Mouse (Mus musculus): Measurements from ENCODE around the gene Ndufaf2. TPM values are rescaled to one million over a fixed set of nuclear protein-coding genes. Genes with fewer than 3 reads are reported as not detected.

The Ndufaf2 gene
- polyA plus RNA-seq, 1 experiment: 49.3 TPM

GRCm38 (mm10) chr13:108046891-108047290 is 111.5 kb downstream of the Ndufaf2 start:
- TF ChIP-seq CTCF (IDR thresholded peaks at IDR 0.05; ENCODE audit: control insufficient read depth, insufficient read depth, insufficient replicate concordance, low read depth, low read length) (no peak), POLR2A (IDR thresholded peaks at IDR 0.05; ENCODE audit: control insufficient read depth, low read depth, low read length) (no peak)
- Histone ChIP-seq H3K27ac (ENCODE audit: control insufficient read depth, insufficient read depth, low read depth, low read length) (no peak overlapping the region), H3K4me1 (ENCODE audit: control insufficient read depth, insufficient read depth, low read length) (no peaks in the 10 kb centered on the region; the same call in 1 of the 2 replicates), H3K4me3 (ENCODE audit: control insufficient read depth, low read depth, low read length) (no peak overlapping the region), H3K27me3 (ENCODE audit: control insufficient read depth, insufficient read depth, low read length) (no peaks in the 10 kb centered on the region), H3K36me3 (ENCODE audit: control insufficient read depth, insufficient read depth, low read length) (no peaks in the 10 kb centered on the region)

DNA sequence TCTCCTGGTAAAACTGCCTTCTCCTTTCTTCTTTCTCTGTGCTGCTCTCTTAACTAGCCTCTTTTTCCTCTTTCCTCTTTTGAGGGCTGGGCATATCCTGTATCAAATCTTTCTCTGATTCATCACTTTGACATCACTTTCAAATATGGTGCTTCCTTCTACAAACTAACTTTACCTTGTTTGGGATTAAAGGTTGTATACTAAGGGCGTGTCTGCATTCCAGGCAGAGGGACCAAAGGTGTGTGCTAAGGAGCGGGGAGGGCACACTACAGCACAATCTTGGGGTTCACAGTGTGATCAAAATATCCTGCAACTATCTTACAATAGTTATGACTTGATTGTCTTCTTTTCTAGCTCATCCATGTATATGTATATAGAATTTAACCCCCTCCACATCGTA is 112.4 kb downstream of the Ndufaf2 start:
- H3K36me3 ChIP-seq (ENCODE audit: control insufficient read depth, insufficient read depth, low read length): no peaks in the 10 kb centered on the region
- no peak overlapping the region for H3K27ac ChIP-seq (ENCODE audit: control insufficient read depth, insufficient read depth, low read depth, low read length)
- H3K4me1 ChIP-seq (ENCODE audit: control insufficient read depth, insufficient read depth, low read length): no peaks in the 10 kb centered on the region; the same call in 1 of the 2 replicates
- no peak for TF ChIP-seq POLR2A (IDR thresholded peaks at IDR 0.05; ENCODE audit: control insufficient read depth, low read depth, low read length)
- no peak for TF ChIP-seq CTCF (IDR thresholded peaks at IDR 0.05; ENCODE audit: control insufficient read depth, insufficient read depth, insufficient replicate concordance, low read depth, low read length)
- H3K27me3 ChIP-seq (ENCODE audit: control insufficient read depth, insufficient read depth, low read length): no peaks in the 10 kb centered on the region
- no peak overlapping the region for H3K4me3 ChIP-seq (ENCODE audit: control insufficient read depth, low read depth, low read length)

DNA sequence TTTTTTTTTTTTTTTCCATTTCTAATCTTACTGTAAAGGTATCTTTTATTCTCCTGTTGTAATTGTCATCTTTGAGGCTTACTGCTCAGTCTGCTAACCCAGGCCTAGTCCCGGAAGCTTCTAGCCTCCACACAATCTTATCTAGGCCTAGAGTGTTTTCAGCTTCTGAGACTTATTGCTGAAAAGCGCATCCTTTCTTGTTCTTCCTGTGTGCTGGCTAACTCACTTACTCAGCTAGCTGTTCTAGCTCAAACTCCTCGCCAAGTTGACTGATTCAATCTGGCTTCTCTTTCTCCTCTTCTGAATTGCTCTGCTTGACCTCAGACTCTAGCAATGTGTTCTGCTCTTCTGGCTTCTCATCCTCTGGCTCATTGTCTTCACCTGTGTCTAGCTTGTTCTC is 112.8 kb downstream of the Ndufaf2 start:
- Histone ChIP-seq H3K36me3 (ENCODE audit: control insufficient read depth, insufficient read depth, low read length) (no peaks in the 10 kb centered on the region), H3K27ac (ENCODE audit: control insufficient read depth, insufficient read depth, low read depth, low read length) (no peak overlapping the region), H3K4me3 (ENCODE audit: control insufficient read depth, low read depth, low read length) (no peak overlapping the region), H3K4me1 (ENCODE audit: control insufficient read depth, insufficient read depth, low read length) (no peaks in the 10 kb centered on the region; the same call in 1 of the 2 replicates), H3K27me3 (ENCODE audit: control insufficient read depth, insufficient read depth, low read length) (no peaks in the 10 kb centered on the region)
- no peak for TF ChIP-seq CTCF (IDR thresholded peaks at IDR 0.05; ENCODE audit: control insufficient read depth, insufficient read depth, insufficient replicate concordance, low read depth, low read length)
- TF ChIP-seq POLR2A (IDR thresholded peaks at IDR 0.05; ENCODE audit: control insufficient read depth, low read depth, low read length): no peak

GRCm38 (mm10) chr13:108044222-108044941 is 114.0 kb downstream of the Ndufaf2 start, which contains the start of gene Smim15:
TSS of gene Smim15 (plus strand) at chr13:108044446.
- no peaks in the 10 kb centered on the region for H3K36me3 ChIP-seq (ENCODE audit: control insufficient read depth, insufficient read depth, low read length)
- H3K4me3 ChIP-seq (ENCODE audit: control insufficient read depth, low read depth, low read length): peak within 1 kb of the TSS; percentile 82
- H3K4me1 ChIP-seq (ENCODE audit: control insufficient read depth, insufficient read depth, low read length): no peaks in the 10 kb centered on the region; the same call in 1 of the 2 replicates
- TF ChIP-seq CTCF (IDR thresholded peaks at IDR 0.05; ENCODE audit: control insufficient read depth, insufficient read depth, insufficient replicate concordance, low read depth, low read length) (no peak), POLR2A (IDR thresholded peaks at IDR 0.05; ENCODE audit: control insufficient read depth, low read depth, low read length) (peak; percentile 54)
- H3K27ac ChIP-seq (ENCODE audit: control insufficient read depth, insufficient read depth, low read depth, low read length): peak within 1 kb of the TSS; percentile 65
- H3K27me3 ChIP-seq (ENCODE audit: control insufficient read depth, insufficient read depth, low read length): no peaks in the 10 kb centered on the region

GRCm38 (mm10) chr13:108043431-108044221 is 114.8 kb downstream of the Ndufaf2 start:
- peak overlapping the region; percentile 65 for H3K27ac ChIP-seq (ENCODE audit: control insufficient read depth, insufficient read depth, low read depth, low read length)
- no peaks in the 10 kb centered on the region for H3K27me3 ChIP-seq (ENCODE audit: control insufficient read depth, insufficient read depth, low read length)
- H3K4me3 ChIP-seq (ENCODE audit: control insufficient read depth, low read depth, low read length): peak overlapping the region; percentile 82
- TF ChIP-seq CTCF (IDR thresholded peaks at IDR 0.05; ENCODE audit: control insufficient read depth, insufficient read depth, insufficient replicate concordance, low read depth, low read length): no peak
- no peak for TF ChIP-seq POLR2A (IDR thresholded peaks at IDR 0.05; ENCODE audit: control insufficient read depth, low read depth, low read length)
- H3K36me3 ChIP-seq (ENCODE audit: control insufficient read depth, insufficient read depth, low read length): no peaks in the 10 kb centered on the region
- no peaks in the 10 kb centered on the region; the same call in 1 of the 2 replicates for H3K4me1 ChIP-seq (ENCODE audit: control insufficient read depth, insufficient read depth, low read length)

- Histone ChIP-seq H3K27me3 (ENCODE audit: control insufficient read depth, insufficient read depth, low read length) (no peaks in the 10 kb centered on the region), H3K4me3 (ENCODE audit: control insufficient read depth, low read depth, low read length) (no peak overlapping the region), H3K27ac (ENCODE audit: control insufficient read depth, insufficient read depth, low read depth, low read length) (no peak overlapping the region), H3K4me1 (ENCODE audit: control insufficient read depth, insufficient read depth, low read length) (no peaks in the 10 kb centered on the region; the same call in 1 of the 2 replicates), H3K36me3 (ENCODE audit: control insufficient read depth, insufficient read depth, low read length) (no peaks in the 10 kb centered on the region)
- peak; percentile 57; the same call in 1 of the 2 replicates for TF ChIP-seq CTCF (IDR thresholded peaks at IDR 0.05; ENCODE audit: control insufficient read depth, insufficient read depth, insufficient replicate concordance, low read depth, low read length)
- no peak for TF ChIP-seq POLR2A (IDR thresholded peaks at IDR 0.05; ENCODE audit: control insufficient read depth, low read depth, low read length)
Measured at GRCm38 (mm10) chr13:108041358-108041757, 117.1 kb downstream of the Ndufaf2 start.

DNA sequence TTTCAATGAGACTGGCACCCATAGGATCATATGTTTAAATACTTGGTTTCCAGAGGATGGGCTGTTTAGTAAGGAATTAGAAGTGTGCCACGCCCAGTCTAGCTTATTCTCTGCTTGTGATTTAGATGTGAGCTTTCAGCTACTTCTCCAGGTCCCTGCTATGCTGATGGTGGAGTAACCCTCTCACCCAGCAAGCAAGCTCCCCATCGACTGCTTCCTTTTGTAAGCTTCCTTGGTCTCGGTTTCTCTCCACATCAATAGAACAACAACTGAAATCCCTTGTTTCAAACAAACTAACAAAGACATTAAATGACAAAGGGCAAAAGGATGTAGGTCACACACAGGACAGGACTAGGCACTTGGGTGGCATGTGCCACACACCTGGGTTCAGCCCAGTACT is 118.0 kb downstream of the Ndufaf2 start:
- H3K4me1 ChIP-seq (ENCODE audit: control insufficient read depth, insufficient read depth, low read length): no peaks in the 10 kb centered on the region
- no peaks in the 10 kb centered on the region for H3K27me3 ChIP-seq (ENCODE audit: control insufficient read depth, insufficient read depth, low read length)
- no peaks in the 10 kb centered on the region for H3K36me3 ChIP-seq (ENCODE audit: control insufficient read depth, insufficient read depth, low read length)
- no peak for TF ChIP-seq CTCF (IDR thresholded peaks at IDR 0.05; ENCODE audit: control insufficient read depth, insufficient read depth, insufficient replicate concordance, low read depth, low read length)
- TF ChIP-seq POLR2A (IDR thresholded peaks at IDR 0.05; ENCODE audit: control insufficient read depth, low read depth, low read length): no peak
- no peak overlapping the region for H3K27ac ChIP-seq (ENCODE audit: control insufficient read depth, insufficient read depth, low read depth, low read length)
- H3K4me3 ChIP-seq (ENCODE audit: control insufficient read depth, low read depth, low read length): no peak overlapping the region

Data from testis, adult 2 months (tissue).